Mouse (Mus musculus): ENCODE results near the gene Mmrn2.
"Not testable (repeated sequence)": the region's sequence is repeated elsewhere in the genome, so short reads cannot be mapped to it uniquely, and the experiment has no call there.

The Mmrn2 gene

GRCm38 (mm10) chr14:34402871-34403270 is 27.6 kb downstream of the Mmrn2 start:
- in situ Hi-C loops (cut with MboI): no loop called here

GRCm38 (mm10) chr14:34403424-34403823 is 28.2 kb downstream of the Mmrn2 start:
- in situ Hi-C loops (cut with MboI): no loop called here

GRCm38 (mm10) chr14:34410716-34411115 is 35.5 kb downstream of the Mmrn2 start:
- in situ Hi-C loops (cut with MboI): no loop called here

GRCm38 (mm10) chr14:34412164-34412896 is 37.1 kb downstream of the Mmrn2 start:
- in situ Hi-C loops (cut with MboI): no loop called here

GRCm38 (mm10) chr14:34416946-34417345 is 41.7 kb downstream of the Mmrn2 start:
- in situ Hi-C loops (cut with MboI): not testable (repeated sequence)

- in situ Hi-C loops (cut with MboI): no loop called here
These were observed 42.2 kb downstream of the Mmrn2 start for GRCm38 (mm10) chr14:34417501-34417900.

GRCm38 (mm10) chr14:34421078-34421477 is 45.8 kb downstream of the Mmrn2 start:
- in situ Hi-C loops (cut with MboI): no loop called here

GRCm38 (mm10) chr14:34428274-34428673 is 53.0 kb downstream of the Mmrn2 start:
- in situ Hi-C loops (cut with MboI): no loop called here

GRCm38 (mm10) chr14:34429069-34429468 is 53.8 kb downstream of the Mmrn2 start:
- in situ Hi-C loops (cut with MboI): no loop called here

GRCm38 (mm10) chr14:34440526-34441066 is 65.3 kb downstream of the Mmrn2 start:
- in situ Hi-C loops (cut with MboI): no loop called here

- in situ Hi-C loops (cut with MboI): no loop called here
These were observed 67.3 kb downstream of the Mmrn2 start for GRCm38 (mm10) chr14:34442531-34442930.

GRCm38 (mm10) chr14:34444368-34444767 is 69.1 kb downstream of the Mmrn2 start:
- in situ Hi-C loops (cut with MboI): no loop called here

- in situ Hi-C loops (cut with MboI): no loop called here
These were observed 69.7 kb downstream of the Mmrn2 start for GRCm38 (mm10) chr14:34444924-34445323.

- in situ Hi-C loops (cut with MboI): no loop called here
These were observed 70.1 kb downstream of the Mmrn2 start for GRCm38 (mm10) chr14:34445348-34445747.

- in situ Hi-C loops (cut with MboI): no loop called here
These were observed 71.4 kb downstream of the Mmrn2 start for GRCm38 (mm10) chr14:34446624-34447023.

GRCm38 (mm10) chr14:34447659-34448058 is 72.4 kb downstream of the Mmrn2 start:
- in situ Hi-C loops (cut with MboI): no loop called here

GRCm38 (mm10) chr14:34448398-34448797 is 73.1 kb downstream of the Mmrn2 start:
- in situ Hi-C loops (cut with MboI): no loop called here

GRCm38 (mm10) chr14:34449807-34450206 is 74.5 kb downstream of the Mmrn2 start:
- in situ Hi-C loops (cut with MboI): no loop called here

GRCm38 (mm10) chr14:34450451-34450850 is 75.2 kb downstream of the Mmrn2 start:
- in situ Hi-C loops (cut with MboI): no loop called here

GRCm38 (mm10) chr14:34451872-34452271 is 76.6 kb downstream of the Mmrn2 start:
- in situ Hi-C loops (cut with MboI): no loop called here

- in situ Hi-C loops (cut with MboI): no loop called here
These were observed 78.4 kb downstream of the Mmrn2 start for GRCm38 (mm10) chr14:34453648-34454047.

Measured in mature B cell (primary cell).